Mouse (Mus musculus) kidney, postnatal 0 days (tissue): ENCODE data around the gene C130050O18Rik. TPM values are rescaled to one million over a fixed set of nuclear protein-coding genes. Genes with fewer than 3 reads are reported as not detected.

ENCODE experiments used
- ATAC-seq: fragments of 200-750 bp; cut with Nextera tagmentation; replicated peaks from 2 replicates; pipeline ENCODE4 v1.8.0; 2017; ENCODE audit warnings: low read depth, moderate number of reproducible peaks, moderate TSS enrichment, moderate library complexity; ENCODE audit not compliant: low FRiP score
- DNase-seq: peaks from one replicate; pipeline ENCODE4 v3.0.0-alpha.2; 2016; ENCODE audit warnings: low spot score
- H3K27ac ChIP-seq: fragments of 300-500 bp; sonication (generic); 2 replicates; pipeline ENCODE4 v1.5.1; 2014; ENCODE audit warnings: mild to moderate bottlenecking
- H3K27me3 ChIP-seq: fragments of 300-500 bp; sonication (generic); 2 replicates; pipeline ENCODE4 v1.6.1; 2014; ENCODE audit warnings: low read length, mixed read lengths; ENCODE audit not compliant: insufficient read depth
- H3K36me3 ChIP-seq: fragments of 300-500 bp; sonication (generic); 2 replicates; pipeline ENCODE4 v1.6.1; 2014; ENCODE audit warnings: low read length, mixed read lengths; ENCODE audit not compliant: insufficient read depth
- H3K4me1 ChIP-seq: fragments of 300-500 bp; sonication (generic); replicated peaks from 2 replicates; pipeline ENCODE4 v1.6.1; 2014; ENCODE audit warnings: antibody characterized with exemption, low read length, mixed read lengths; ENCODE audit not compliant: insufficient read depth
- H3K4me2 ChIP-seq: fragments of 300-500 bp; sonication (generic); 2 replicates; pipeline ENCODE4 v1.6.1; 2014; ENCODE audit warnings: mild to moderate bottlenecking, low read length, moderate library complexity, mixed read lengths
- H3K4me3 ChIP-seq: fragments of 300-500 bp; sonication (generic); replicated peaks from 2 replicates; pipeline ENCODE4 v1.5.1; 2014; ENCODE audit warnings: low read depth, low read length
- H3K9ac ChIP-seq: fragments of 300-500 bp; sonication (generic); 2 replicates; pipeline ENCODE4 v1.6.1; 2014; ENCODE audit warnings: low read depth, low read length
- H3K9me3 ChIP-seq: fragments of 300-500 bp; sonication (generic); replicated peaks from 2 replicates; pipeline ENCODE4 v1.6.1; 2016; ENCODE audit warnings: low read length, inconsistent platforms, mixed read lengths
- CTCF ChIP-seq: IDR thresholded peaks from 2 replicates; pipeline ENCODE4 v1.5.1; 2016; ENCODE audit warnings: antibody characterized with exemption, low read depth, mild to moderate bottlenecking, moderate library complexity
- WGBS: fragments of 180-500 bp; shearing (Covaris S2); extraction: QIAGEN DNeasy Blood & Tissue Kit; methylation state at CpG from one replicate; pipeline ENCODE4 v1.1.7; 2014; 5-methylcytosine and 5-hydroxymethylcytosine counted together
- polyA plus RNA-seq: library from polyadenylated mRNA; unstranded; fragments of >200 nt; fragmentation: Nextera tagmentation; extraction: Ambion mirVana; gene quantifications from 2 replicates; pipeline ENCODE4 v1.2.1, GENCODE M21; 2015

The C130050O18Rik gene
- polyA plus RNA-seq, 1 experiment from 2014 or later = 1.2 TPM

GRCm38 (mm10) chr5:139409412-139409811 is 4.3 kb downstream of the C130050O18Rik start:
- peak; percentile 49 for DNase-seq
- H3K4me3 ChIP-seq = no peak overlapping the region
- no peaks in the 10 kb centered on the region for H3K36me3 ChIP-seq
- peak overlapping the region; percentile 37; the same call in 1 of the 2 replicates for H3K27ac ChIP-seq
- H3K27me3 ChIP-seq = no peaks in the 10 kb centered on the region
- no peak for TF ChIP-seq CTCF
- H3K4me1 ChIP-seq = peaks cover 25% of the 10 kb centered on the region; the same call in 1 of the 2 replicates
- no peak overlapping the region for H3K9ac ChIP-seq
- H3K4me2 ChIP-seq = no peak overlapping the region
- 60% methylated on average over 12 of the region's 12 CpGs for WGBS
- ATAC-seq = peak; percentile 40
- H3K9me3 ChIP-seq = no peaks in the 10 kb centered on the region

GRCm38 (mm10) chr5:139410056-139410455 is 5.0 kb downstream of the C130050O18Rik start:
- Histone ChIP-seq H3K9ac (no peak overlapping the region), H3K27ac (no peak overlapping the region), H3K9me3 (no peaks in the 10 kb centered on the region), H3K4me2 (no peak overlapping the region), H3K36me3 (no peaks in the 10 kb centered on the region), H3K27me3 (no peaks in the 10 kb centered on the region), H3K4me3 (no peak overlapping the region), H3K4me1 (peaks cover 25% of the 10 kb centered on the region; the same call in 1 of the 2 replicates)
- ATAC-seq (no peak), DNase-seq (no peak)
- 82% methylated on average over 4 of the region's 4 CpGs for WGBS
- TF ChIP-seq CTCF = no peak

DNA sequence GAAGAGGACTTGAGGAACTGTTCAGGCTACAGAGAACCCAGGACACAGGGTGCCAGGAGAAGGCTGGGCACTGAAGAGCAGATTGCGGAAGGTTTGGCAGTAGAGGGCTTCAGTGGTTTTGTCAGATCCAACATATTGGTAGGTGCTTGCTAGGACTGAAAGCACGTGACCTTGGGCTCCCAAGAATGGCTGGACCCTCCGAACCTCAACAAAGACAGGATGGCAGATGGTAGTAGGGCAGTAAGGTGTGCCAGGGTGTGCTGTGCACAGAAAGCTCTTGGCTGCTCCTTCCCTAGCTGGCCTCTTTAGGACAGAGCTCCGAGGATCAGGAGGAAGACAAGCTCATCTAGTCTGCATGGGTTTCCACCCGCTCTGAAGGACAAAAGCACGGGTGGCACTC is 6.0 kb downstream of the C130050O18Rik start:
- WGBS = 89% methylated on average over 6 of the region's 6 CpGs

DNA sequence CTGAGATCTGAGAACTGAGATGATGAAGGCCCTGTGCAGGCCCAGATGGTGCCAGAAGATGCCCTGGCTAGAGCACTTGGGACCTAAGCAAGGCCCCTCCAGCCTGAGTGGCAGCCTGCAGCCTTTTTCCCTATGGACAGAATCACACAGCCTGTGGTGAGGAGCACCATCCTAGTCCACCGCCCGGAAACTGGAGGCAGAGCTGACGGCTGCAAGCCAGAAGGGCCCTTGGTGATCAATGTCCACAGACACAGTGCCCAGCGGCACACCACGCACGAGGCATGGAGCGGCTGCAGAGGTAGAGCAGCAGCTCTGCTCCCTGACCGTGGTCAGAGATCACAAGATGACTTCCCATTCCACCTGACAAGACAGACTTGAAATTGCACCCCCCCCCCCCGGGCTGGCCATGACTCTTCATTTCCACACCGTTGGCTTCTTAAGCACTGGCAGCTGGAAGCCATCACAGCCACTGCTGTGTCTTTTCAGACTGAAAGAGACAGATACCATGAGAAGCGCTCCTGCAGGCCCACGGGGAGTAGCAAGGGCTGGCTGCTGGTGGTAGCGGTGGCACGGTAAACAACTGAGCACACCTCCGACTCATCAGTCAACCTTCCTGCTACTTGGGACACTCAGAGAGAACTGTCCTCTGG is 6.7 kb downstream of the C130050O18Rik start:
- H3K4me1 ChIP-seq = peaks cover 23% of the 10 kb centered on the region; the same call in 1 of the 2 replicates
- no peaks in the 10 kb centered on the region for H3K27me3 ChIP-seq
- no peak for TF ChIP-seq CTCF
- H3K27ac ChIP-seq = no peak overlapping the region
- no peaks in the 10 kb centered on the region for H3K9me3 ChIP-seq
- 0 out of 2 replicates have a peak, but pooled peaks have one; percentile 7 for ATAC-seq
- DNase-seq = peak; percentile 47
- H3K4me2 ChIP-seq = no peak overlapping the region
- no peak overlapping the region for H3K9ac ChIP-seq
- no peaks in the 10 kb centered on the region for H3K36me3 ChIP-seq
- no peak overlapping the region for H3K4me3 ChIP-seq
- 48% methylated on average over 15 of the region's 15 CpGs for WGBS

More for the DNA sequence above, 6.0 kb downstream of the C130050O18Rik start:
- ATAC-seq = no peak
- no peak for TF ChIP-seq CTCF
- peaks cover 23% of the 10 kb centered on the region; the same call in 1 of the 2 replicates for H3K4me1 ChIP-seq
- no peak overlapping the region for H3K4me2 ChIP-seq
- H3K4me3 ChIP-seq = no peak overlapping the region
- no peak overlapping the region for H3K27ac ChIP-seq
- no peaks in the 10 kb centered on the region for H3K36me3 ChIP-seq
- no peak overlapping the region for H3K9ac ChIP-seq
- no peaks in the 10 kb centered on the region for H3K27me3 ChIP-seq
- H3K9me3 ChIP-seq = no peaks in the 10 kb centered on the region
- DNase-seq = no peak

DNA sequence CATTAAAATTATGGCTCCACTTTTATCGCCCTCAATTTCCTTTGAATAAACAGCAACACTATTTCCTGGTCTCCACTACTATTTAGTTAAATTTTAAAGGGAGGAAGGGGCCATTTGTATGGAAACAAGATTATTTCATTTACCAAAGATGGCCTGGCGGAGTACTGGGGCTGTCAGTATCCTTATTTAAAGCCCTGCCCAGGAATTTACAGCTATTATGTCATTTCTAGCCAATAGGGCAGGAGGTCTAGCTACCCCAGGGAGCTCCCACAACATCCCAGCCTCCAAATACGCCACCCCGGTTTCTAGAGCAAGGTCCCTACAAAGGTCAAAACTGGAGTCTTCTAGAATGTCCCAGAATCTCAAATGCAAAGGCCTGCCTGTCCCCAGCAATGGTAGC is 8.5 kb downstream of the C130050O18Rik start:
- no peak overlapping the region for H3K4me3 ChIP-seq
- DNase-seq (no peak), ATAC-seq (no peak)
- no peak overlapping the region for H3K27ac ChIP-seq
- no peaks in the 10 kb centered on the region for H3K36me3 ChIP-seq
- H3K9me3 ChIP-seq = no peaks in the 10 kb centered on the region
- H3K4me1 ChIP-seq = peaks cover 12% of the 10 kb centered on the region; the same call in 1 of the 2 replicates
- H3K9ac ChIP-seq = no peak overlapping the region
- 47% methylated on average over 4 of the region's 4 CpGs for WGBS
- no peaks in the 10 kb centered on the region for H3K27me3 ChIP-seq
- H3K4me2 ChIP-seq = no peak overlapping the region
- TF ChIP-seq CTCF = no peak

DNA sequence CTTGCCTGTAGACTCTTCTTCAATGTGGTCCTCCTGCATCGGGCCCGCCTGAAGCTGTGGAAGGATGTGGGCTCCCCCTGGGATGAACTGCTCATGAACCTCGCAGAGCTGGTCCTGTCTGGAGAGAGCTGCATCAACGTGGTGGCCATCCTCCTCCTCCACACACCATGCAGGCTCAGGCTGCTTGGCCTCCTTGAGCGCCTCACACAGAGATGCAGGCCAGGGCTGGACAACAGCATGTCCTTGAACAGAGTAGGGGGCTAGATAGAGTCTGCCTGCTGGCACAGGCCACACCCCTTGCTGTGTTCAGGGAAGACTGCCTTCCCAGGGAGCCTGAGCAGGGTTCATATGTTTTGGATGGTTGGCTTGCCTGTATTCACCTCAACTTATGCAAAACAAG is 9.9 kb downstream of the C130050O18Rik start:
- Histone ChIP-seq H3K4me2 (no peak overlapping the region), H3K36me3 (no peaks in the 10 kb centered on the region), H3K9ac (no peak overlapping the region), H3K4me1 (no peaks in the 10 kb centered on the region; the same call in 1 of the 2 replicates), H3K9me3 (no peaks in the 10 kb centered on the region), H3K27me3 (no peaks in the 10 kb centered on the region), H3K4me3 (no peak overlapping the region), H3K27ac (no peak overlapping the region)
- WGBS = 86% methylated on average over 5 of the region's 5 CpGs
- TF ChIP-seq CTCF = no peak
- ATAC-seq = no peak
- DNase-seq = no peak
